ENCODE assay signal across 16 mouse cellular contexts in the genomic region with DNA sequence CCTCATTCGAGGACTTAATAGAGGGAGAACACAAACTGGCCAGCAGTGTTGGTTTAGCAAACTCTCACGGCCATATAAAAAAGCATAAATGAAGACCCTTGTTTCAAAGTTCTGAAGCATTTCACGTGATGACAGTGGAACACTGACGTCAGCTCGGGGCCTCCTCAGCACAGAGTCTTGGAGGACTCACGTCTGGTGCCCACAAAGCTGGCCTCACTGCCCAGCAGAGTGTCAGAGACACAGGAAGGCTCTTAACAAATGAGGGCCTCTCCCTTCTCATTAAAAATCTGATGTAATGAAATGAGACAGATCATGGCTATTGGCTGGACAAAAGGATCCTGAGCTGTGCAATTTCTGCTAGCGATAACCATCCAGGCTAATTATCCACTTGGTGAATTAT.
DNase-seq lines count a peak whose midpoint lies in the region; ATAC-seq lines count a peak whose summit lies in the region.
"Had no signal": no experiment of that assay in that cellular context is flagged by ENCODE, and none has a peak within 500 bp of the region (broad histone marks: within the 10 kb centered on the region; RNA-seq: fewer than 3 reads in every experiment).

No protein-coding gene starts in this region.

- no peak overlapping the region for H3K9ac ChIP-seq in embryonic facial prominence, embryonic 14.5 days (ENCODE audit: low read depth, low read length)
- H3K9ac ChIP-seq in forebrain, embryonic 12.5 days: no peak overlapping the region
- H3K9ac ChIP-seq in midbrain, embryonic 13.5 days (replicated peaks): no peak overlapping the region
- H3K9ac ChIP-seq: limb, embryonic 15.5 days; stomach, embryonic 15.5 days had no signal

- 66% methylated on average over 7 of the region's 7 CpGs for WGBS in embryonic facial prominence, embryonic 14.5 days
- 70% methylated on average over 7 of the region's 7 CpGs for WGBS in embryonic facial prominence, embryonic 10.5 days
- WGBS in forebrain, embryonic 12.5 days: 25% methylated on average over 7 of the region's 7 CpGs
- 41% methylated on average over 7 of the region's 7 CpGs for WGBS in midbrain, embryonic 13.5 days

- no peak overlapping the region for H3K4me3 ChIP-seq in embryonic facial prominence, embryonic 14.5 days (ENCODE audit: low read depth, low read length)
- H3K4me3 ChIP-seq in embryonic facial prominence, embryonic 10.5 days: no peak overlapping the region
- no peak overlapping the region for H3K4me3 ChIP-seq in forebrain, embryonic 12.5 days (replicated peaks)
- H3K4me3 ChIP-seq in midbrain, embryonic 13.5 days (replicated peaks): no peak overlapping the region
- H3K4me3 ChIP-seq: limb, embryonic 15.5 days; stomach, embryonic 15.5 days had no signal

- H3K27me3 ChIP-seq in embryonic facial prominence, embryonic 14.5 days (replicated peaks; ENCODE audit: control insufficient read depth, insufficient read depth, low read length): no peaks in the 10 kb centered on the region
- H3K27me3 ChIP-seq in embryonic facial prominence, embryonic 10.5 days (replicated peaks; ENCODE audit: low read depth, poor library complexity, severe bottlenecking): no peaks in the 10 kb centered on the region
- H3K27me3 ChIP-seq in forebrain, embryonic 12.5 days: no peaks in the 10 kb centered on the region
- H3K27me3 ChIP-seq in midbrain, embryonic 13.5 days: no peaks in the 10 kb centered on the region
- H3K27me3 ChIP-seq: limb, embryonic 15.5 days; stomach, embryonic 15.5 days had no signal

- ATAC-seq in embryonic facial prominence, embryonic 14.5 days (ENCODE audit: low read depth): peak; percentile 33; the same call in 1 of the 2 replicates
- ATAC-seq in forebrain, embryonic 12.5 days (ENCODE audit: low FRiP score): peak; percentile 89
- peak; percentile 77 for ATAC-seq in midbrain, embryonic 13.5 days

- H3K4me1 ChIP-seq in embryonic facial prominence, embryonic 14.5 days (ENCODE audit: control insufficient read depth, insufficient read depth, low read length): peaks cover 2% of the 10 kb centered on the region; the same call in 1 of the 2 replicates
- H3K4me1 ChIP-seq in embryonic facial prominence, embryonic 10.5 days: peaks cover 23% of the 10 kb centered on the region
- peaks cover 29% of the 10 kb centered on the region for H3K4me1 ChIP-seq in forebrain, embryonic 12.5 days
- H3K4me1 ChIP-seq in midbrain, embryonic 13.5 days (replicated peaks): peaks cover 10% of the 10 kb centered on the region
- H3K4me1 ChIP-seq: stomach, embryonic 15.5 days had no signal

- H3K36me3 ChIP-seq in embryonic facial prominence, embryonic 14.5 days (ENCODE audit: control insufficient read depth, insufficient read depth, low read length): no peaks in the 10 kb centered on the region
- no peaks in the 10 kb centered on the region for H3K36me3 ChIP-seq in embryonic facial prominence, embryonic 10.5 days (replicated peaks)
- H3K36me3 ChIP-seq in forebrain, embryonic 12.5 days (replicated peaks): no peaks in the 10 kb centered on the region
- H3K36me3 ChIP-seq in midbrain, embryonic 13.5 days: no peaks in the 10 kb centered on the region
- H3K36me3 ChIP-seq: limb, embryonic 15.5 days; stomach, embryonic 15.5 days had no signal

- H3K4me2 ChIP-seq in embryonic facial prominence, embryonic 14.5 days (ENCODE audit: low read depth, low read length): no peak overlapping the region
- no peak overlapping the region for H3K4me2 ChIP-seq in forebrain, embryonic 12.5 days
- no peak overlapping the region for H3K4me2 ChIP-seq in midbrain, embryonic 13.5 days (replicated peaks)
- H3K4me2 ChIP-seq: limb, embryonic 15.5 days; stomach, embryonic 15.5 days had no signal

- H3K9me3 ChIP-seq in embryonic facial prominence, embryonic 14.5 days (ENCODE audit: control insufficient read depth, low read length): no peaks in the 10 kb centered on the region
- no peaks in the 10 kb centered on the region; the same call in 1 of the 2 replicates for H3K9me3 ChIP-seq in embryonic facial prominence, embryonic 10.5 days
- no peaks in the 10 kb centered on the region for H3K9me3 ChIP-seq in forebrain, embryonic 12.5 days
- H3K9me3 ChIP-seq in midbrain, embryonic 13.5 days: no peaks in the 10 kb centered on the region
- H3K9me3 ChIP-seq: limb, embryonic 15.5 days; stomach, embryonic 15.5 days had no signal

- peak; percentile 23 for DNase-seq in embryonic facial prominence, embryonic 14.5 days (ENCODE audit: low spot score)
- DNase-seq in embryonic facial prominence, embryonic 10.5 days (ENCODE audit: low spot score): no peak
- DNase-seq in MN1 (ENCODE audit: low spot score): peak; percentile 23
- DNase-seq in cerebellum, postnatal 14 days: no peak
- no peak for DNase-seq in urinary bladder, adult 18-20 months (ENCODE audit: low spot score in 2 of 2)
- DNase-seq: adrenal gland, postnatal 10 days; cerebellum, adult 18-20 months; gastrocnemius, postnatal 25 days; heart, postnatal 10 days; kidney, adult 9 months; kidney, postnatal 36 days; lung, postnatal 14 days had no signal

- no peak overlapping the region for H3K27ac ChIP-seq in embryonic facial prominence, embryonic 14.5 days (replicated peaks; ENCODE audit: low read depth, low read length)
- H3K27ac ChIP-seq in embryonic facial prominence, embryonic 10.5 days (replicated peaks): no peak overlapping the region
- peak overlapping the region; percentile 75 for H3K27ac ChIP-seq in forebrain, embryonic 12.5 days
- H3K27ac ChIP-seq in midbrain, embryonic 13.5 days: no peak overlapping the region
- H3K27ac ChIP-seq: limb, embryonic 15.5 days; stomach, embryonic 15.5 days had no signal

Comparison
In these comparisons a context has a peak if more than half of its experiments do, and no peak if none do; other contexts are left out.
1. DNase-seq: peak in embryonic facial prominence, embryonic 14.5 days (single experiment) and MN1 (single experiment); none in embryonic facial prominence, embryonic 10.5 days (single experiment), cerebellum, postnatal 14 days (0 of 2) and urinary bladder, adult 18-20 months (0 of 2).
2. ATAC-seq: peak in every context shown above with its lines; median percentile 89 in forebrain, embryonic 12.5 days; 77 in midbrain, embryonic 13.5 days; 33 in embryonic facial prominence, embryonic 14.5 days.